Mouse (Mus musculus): ENCODE data around the gene Pcbp4.

Gene Pcbp4

DNA sequence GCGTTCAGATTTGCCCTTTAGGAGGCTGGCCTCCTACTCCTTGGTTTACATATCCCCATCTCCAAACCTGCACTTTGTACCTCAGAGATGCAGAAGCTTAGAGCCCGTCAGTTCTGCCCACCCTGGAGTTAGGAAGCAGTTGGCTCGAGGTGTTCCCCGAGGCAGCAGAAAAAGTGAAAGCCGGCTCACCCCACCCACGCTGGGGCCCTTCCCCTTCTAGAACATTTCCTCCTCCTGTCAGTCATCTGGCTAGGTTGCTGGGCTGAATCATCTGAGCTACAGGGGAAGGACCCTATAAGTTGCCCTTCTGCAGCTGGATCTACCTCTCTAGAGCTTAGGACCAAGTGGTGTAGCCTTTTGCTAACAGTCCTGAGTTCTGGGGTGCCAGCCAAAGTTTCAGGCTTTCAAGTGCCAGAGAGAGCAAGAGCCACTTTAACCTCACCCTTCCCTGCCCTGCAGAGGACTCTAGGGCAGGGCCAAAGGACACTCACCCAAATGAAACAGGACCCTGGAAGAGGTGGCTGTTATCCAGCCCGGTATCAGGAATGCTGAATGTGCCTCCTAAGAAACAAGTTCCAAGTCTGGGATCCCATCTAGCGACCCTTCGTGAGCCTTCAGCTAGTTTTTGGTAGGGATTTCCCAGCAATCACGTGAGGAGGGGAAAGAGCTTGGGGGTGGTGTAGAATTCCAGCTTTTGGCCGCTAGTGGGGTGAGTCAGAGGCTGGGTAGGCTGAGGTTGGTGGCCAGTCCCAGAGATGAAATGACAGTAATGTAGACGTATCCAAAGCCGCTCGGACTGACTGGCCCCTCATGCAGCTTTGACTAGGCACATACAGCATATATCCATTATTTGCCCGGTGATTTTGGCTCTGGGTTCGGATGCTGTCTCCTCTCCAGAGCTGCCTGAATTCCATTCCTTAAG, 23.2 kb downstream of the Pcbp4 start:
- ChIA-PET POLR2A (interaction anchor here (0.6 to 9.4 kb wide), 82 partner anchors 9 to 1087 kb away, joined by 3 to 173 read pairs (median 5); partner anchors contain the start of genes Acy1 (in 4 of the 4), Abhd14a (in 3 of the 4), Abhd14b (in 3 of the 4) and Manf (in 3 of the 4)), CTCF (interaction anchor here (0.6 to 3.0 kb wide), 104 partner anchors 9 to 820 kb away, joined by 3 to 86 read pairs (median 5); partner anchors contain the start of genes Rpl29 (in 4 of the 4), Abhd14a (in 3 of the 4), Abhd14b (in 3 of the 4) and Acy1 (in 3 of the 4))

GRCm38 (mm10) chr9:106476924-106477484, 23.9 kb downstream of the Pcbp4 start, which contains the start of gene Parp3:
Gene Parp3 (minus strand): TSS chr9:106476949.
- POLR2A ChIA-PET: interaction anchor here (0.5 to 9.4 kb wide), 86 partner anchors 9 to 1086 kb away, joined by 3 to 173 read pairs (median 5); partner anchors contain the start of genes Abhd14a (in 4 of the 4), Acy1 (in 4 of the 4), Abhd14b (in 3 of the 4) and Manf (in 3 of the 4)
- CTCF ChIA-PET: interaction anchor here (0.6 to 3.0 kb wide), 115 partner anchors 9 to 819 kb away, joined by 3 to 86 read pairs (median 5); partner anchors contain the start of genes Rpl29 (in 4 of the 4), Abhd14a (in 3 of the 4), Abhd14b (in 3 of the 4) and Acy1 (in 3 of the 4)

- POLR2A ChIA-PET: interaction anchor here (0.5 to 9.4 kb wide), 68 partner anchors 8 to 414 kb away, joined by 3 to 173 read pairs (median 7); partner anchors contain the start of genes Abhd14a (in 4 of the 4), Acy1 (in 4 of the 4), Abhd14b (in 3 of the 4) and Rpl29 (in 3 of the 4)
These were observed 24.6 kb downstream of the Pcbp4 start for GRCm38 (mm10) chr9:106477649-106478048.

GRCm38 (mm10) chr9:106478101-106478500, 25.0 kb downstream of the Pcbp4 start:
- ChIA-PET CTCF (interaction anchor here in 3 of 4 experiments (0.6 to 2.5 kb wide), 3 partner anchors 50 to 120 kb away, joined by 3 to 35 read pairs (median 3); partner anchors contain the start of gene Rpl29 (in 1 of the 3)), POLR2A (interaction anchor here in 3 of 4 experiments (0.6 to 9.4 kb wide), 14 partner anchors 8 to 310 kb away, joined by 3 to 173 read pairs (median 12); partner anchors contain the start of genes Rpl29 (in 3 of the 3), Abhd14a (in 2 of the 3), Abhd14b (in 2 of the 3) and Gpr62 (in 1 of the 3))

More at GRCm38 (mm10) chr9:106477649-106478048, 24.6 kb downstream of the Pcbp4 start:
- CTCF ChIA-PET: interaction anchor here (0.6 to 3.0 kb wide), 86 partner anchors 8 to 414 kb away, joined by 3 to 86 read pairs (median 6); partner anchors contain the start of genes Abhd14a (in 3 of the 4), Abhd14b (in 3 of the 4), Rpl29 (in 3 of the 4) and Acy1 (in 2 of the 4)

DNA sequence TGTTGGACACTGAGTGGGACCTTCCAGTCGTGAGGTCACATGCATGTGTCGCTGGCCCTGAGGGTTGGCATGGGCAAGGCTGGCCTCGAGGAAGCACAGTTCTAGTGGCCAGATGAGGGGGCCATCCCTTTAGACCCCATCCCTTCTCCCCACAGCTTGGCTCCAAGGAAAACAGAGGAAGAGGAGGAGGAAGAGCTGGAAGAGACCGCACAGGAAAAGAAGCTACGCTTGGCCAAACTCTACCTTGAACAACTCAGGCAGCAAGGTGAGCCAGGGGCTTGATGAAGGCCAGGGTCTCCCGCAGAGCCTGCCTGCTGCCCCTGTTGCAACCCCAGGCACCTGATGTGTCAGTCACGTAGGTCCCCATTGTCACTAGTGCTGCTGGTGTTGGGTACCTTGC, 27.4 kb downstream of the Pcbp4 start:
- POLR2A ChIA-PET: interaction anchor here in 2 of 4 experiments (0.6 to 7.0 kb wide), 8 partner anchors 9 to 1105 kb away, joined by 3 to 148 read pairs (median 4); partner anchors contain the start of genes Abhd14a (in 1 of the 2), Abhd14b (in 1 of the 2), Pcbp4 (in 1 of the 2) and Rpl29 (in 1 of the 2)
- CTCF ChIA-PET: interaction anchor here in 1 of 4 experiments (1.0 to 1.3 kb wide), 2 partner anchors 23 to 173 kb away, joined by 3 read pairs; no protein-coding TSS in a partner anchor

- POLR2A ChIA-PET: interaction anchor here in 2 of 4 experiments (0.6 to 7.0 kb wide), 8 partner anchors 9 to 1104 kb away, joined by 3 to 148 read pairs (median 3); partner anchors contain the start of genes Acy1 (in 1 of the 2), Pcbp4 (in 1 of the 2) and Rpl29 (in 1 of the 2)
- CTCF ChIA-PET: no interaction called here
These were observed 28.0 kb downstream of the Pcbp4 start for GRCm38 (mm10) chr9:106481075-106481474.

DNA sequence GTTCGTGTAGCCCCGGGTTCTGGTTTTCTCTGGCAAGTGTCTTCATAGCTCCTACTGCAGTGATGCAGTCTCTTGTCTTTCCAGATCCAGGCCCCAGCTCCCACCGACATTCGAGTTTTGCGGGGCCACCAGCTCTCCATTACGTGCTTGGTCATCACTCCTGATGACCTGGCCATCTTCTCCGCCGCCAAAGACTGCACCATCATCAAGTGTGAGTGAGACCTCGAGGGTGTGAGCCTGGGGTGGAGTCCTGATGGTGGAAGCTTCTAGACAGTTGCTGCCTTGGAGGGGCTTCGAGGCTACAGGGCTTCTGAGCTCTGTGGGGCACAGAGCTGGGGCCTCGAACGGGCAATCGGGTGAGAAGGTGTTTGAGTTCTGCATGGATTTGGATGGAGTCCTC, 28.6 kb downstream of the Pcbp4 start:
- CTCF ChIA-PET: no interaction called here
- POLR2A ChIA-PET: interaction anchor here in 3 of 4 experiments (0.6 to 7.0 kb wide), 8 partner anchors 9 to 362 kb away, joined by 3 to 148 read pairs (median 4); partner anchors contain the start of genes Rpl29 (in 2 of the 3) and Acy1 (in 1 of the 3)

DNA sequence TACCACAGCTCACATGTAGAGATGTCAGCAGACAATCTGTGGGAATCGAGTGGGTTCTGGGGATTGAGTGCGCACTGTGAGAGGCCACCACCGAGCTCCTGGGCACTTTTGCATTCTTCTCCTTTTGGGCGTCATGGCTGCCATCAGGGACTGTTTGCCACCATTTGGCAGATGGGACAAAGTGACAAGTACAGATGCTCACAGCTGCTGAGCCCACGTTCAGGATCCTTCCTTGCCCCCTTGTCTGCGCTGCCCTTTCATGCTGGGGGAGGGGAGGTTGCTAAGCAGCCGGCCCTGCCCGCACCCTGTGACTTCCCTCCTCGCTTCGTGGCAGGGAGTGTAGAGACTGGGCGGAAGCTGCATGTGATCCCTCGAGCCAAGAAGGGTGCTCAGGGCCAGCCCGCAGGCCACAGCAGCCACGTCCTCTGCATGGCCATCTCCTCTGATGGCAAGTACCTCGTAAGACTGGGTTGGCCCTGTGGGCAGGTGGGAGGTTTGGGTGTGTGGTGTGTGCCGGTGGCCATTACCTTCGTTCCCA, 29.6 kb downstream of the Pcbp4 start:
- POLR2A ChIA-PET: interaction anchor here (0.5 to 2.6 kb wide), 17 partner anchors 8 to 814 kb away, joined by 3 to 14 read pairs (median 4); partner anchors contain the start of genes Rpl29 (in 3 of the 4), Abhd14a (in 1 of the 4), Abhd14b (in 1 of the 4) and Acy1 (in 1 of the 4)
- CTCF ChIA-PET: no interaction called here

DNA sequence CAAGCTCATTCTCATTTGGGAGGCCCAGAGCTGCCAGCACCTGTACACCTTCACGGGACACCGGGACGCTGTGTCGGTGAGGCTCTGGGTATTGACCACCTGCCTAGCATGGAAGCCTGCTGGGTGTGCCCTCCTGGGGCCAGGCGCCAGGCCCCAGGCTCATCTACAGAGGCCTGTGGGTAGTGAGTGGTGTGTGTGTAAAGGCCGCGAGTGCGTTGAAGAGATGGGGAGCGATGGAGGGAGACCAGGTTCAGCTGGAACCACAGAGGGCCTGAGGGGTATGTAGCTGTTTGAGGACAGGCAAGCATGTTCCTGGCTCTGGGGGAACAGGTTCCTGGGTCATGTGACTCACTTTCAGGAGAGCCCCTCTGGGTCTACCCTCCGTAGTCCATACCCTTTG, 30.0 kb downstream of the Pcbp4 start:
- ChIA-PET CTCF (interaction anchor here in 1 of 4 experiments (1.4 kb wide), 1 partner anchor 160 kb away, joined by 4 read pairs; no protein-coding TSS in a partner anchor), POLR2A (interaction anchor here (0.5 to 2.6 kb wide), 15 partner anchors 16 to 814 kb away, joined by 3 to 14 read pairs (median 3); partner anchors contain the start of genes Rpl29 (in 3 of the 4), Abhd14a (in 1 of the 4), Abhd14b (in 1 of the 4) and Acy1 (in 1 of the 4))

- POLR2A ChIA-PET: interaction anchor here (0.6 to 2.6 kb wide), 19 partner anchors 16 to 627 kb away, joined by 3 to 14 read pairs (median 3); partner anchors contain the start of genes Rpl29 (in 3 of the 4), Wdr82 (in 2 of the 4), Abhd14a (in 1 of the 4) and Abhd14b (in 1 of the 4)
- CTCF ChIA-PET: interaction anchor here in 1 of 4 experiments (1.4 kb wide), 1 partner anchor 160 kb away, joined by 4 read pairs; no protein-coding TSS in a partner anchor
These were observed 30.5 kb downstream of the Pcbp4 start for GRCm38 (mm10) chr9:106483606-106484005.

- POLR2A ChIA-PET: interaction anchor here in 2 of 4 experiments (0.9 to 2.9 kb wide), 5 partner anchors 8 to 56 kb away, joined by 4 to 22 read pairs (median 4); partner anchors contain the start of genes Parp3 (in 2 of the 2), Rrp9 (in 2 of the 2) and Rpl29 (in 1 of the 2)
- CTCF ChIA-PET: interaction anchor here in 2 of 4 experiments (0.5 to 1.8 kb wide), 3 partner anchors 8 to 230 kb away, joined by 6 to 10 read pairs (median 6); partner anchors contain the start of gene Parp3 (in 2 of the 2)
These were observed 32.0 kb downstream of the Pcbp4 start for GRCm38 (mm10) chr9:106485076-106485475.

- POLR2A ChIA-PET: interaction anchor here in 2 of 4 experiments (0.5 to 2.9 kb wide), 3 partner anchors 11 to 34 kb away, joined by 3 to 22 read pairs (median 5); partner anchors contain the start of genes Parp3 (in 2 of the 2) and Rrp9 (in 1 of the 2)
- CTCF ChIA-PET: interaction anchor here in 2 of 4 experiments (1.3 kb wide), 1 partner anchor 11 kb away, joined by 4 read pairs; the partner anchor contains the start of gene Parp3 (in 2 of the 2)
These were observed 34.5 kb downstream of the Pcbp4 start for GRCm38 (mm10) chr9:106487602-106488001.

DNA sequence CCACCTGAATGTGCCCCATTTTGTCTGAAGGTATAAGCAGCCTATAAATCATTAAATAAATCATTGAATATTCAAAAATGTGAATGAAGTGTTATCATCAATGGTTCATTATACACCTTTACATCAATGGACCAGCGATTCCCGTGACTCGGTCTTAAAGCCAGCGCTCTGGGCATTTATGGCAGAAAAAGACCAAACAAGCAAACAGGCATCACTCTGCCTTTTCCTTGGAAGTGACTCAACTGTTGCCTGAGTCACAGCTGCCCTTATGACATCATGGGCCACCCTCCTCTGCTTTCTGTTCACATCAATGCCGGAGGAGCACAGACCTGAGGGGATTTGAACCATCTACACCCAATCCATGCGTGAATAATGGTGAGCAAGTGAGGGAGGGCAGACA, 46.6 kb downstream of the Pcbp4 start, which contains the start of gene Iqcf1:
Gene Iqcf1 (plus strand): TSS at position 301 of the 400 bp plus-strand sequence.
- POLR2A ChIA-PET: interaction anchor here in 2 of 4 experiments (1.4 to 2.0 kb wide), 3 partner anchors 9 to 16 kb away, joined by 6 to 12 read pairs (median 6); no protein-coding TSS in a partner anchor
- CTCF ChIA-PET: interaction anchor here in 1 of 4 experiments (1.1 kb wide), 1 partner anchor 22 kb away, joined by 3 read pairs; no protein-coding TSS in a partner anchor

DNA sequence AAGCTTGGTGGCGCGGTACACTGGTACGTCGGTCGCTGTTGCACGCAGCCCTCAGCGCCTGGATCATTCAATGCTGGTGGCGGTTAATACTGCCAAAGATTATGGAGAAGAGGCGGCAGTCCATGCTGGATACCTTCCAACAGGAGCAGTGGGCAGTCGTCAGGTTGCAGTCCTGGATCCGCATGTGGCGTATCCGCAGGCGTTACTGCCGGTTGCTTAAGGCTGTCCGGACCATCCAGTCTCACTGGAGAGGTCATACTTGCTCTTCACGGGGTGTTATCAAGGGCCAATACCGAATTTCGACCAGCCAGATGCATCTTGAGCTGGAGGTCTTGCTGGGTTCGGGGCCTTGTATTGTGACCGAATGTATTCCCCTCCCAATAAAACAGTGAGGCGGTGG, 48.8 kb downstream of the Pcbp4 start:
- ChIA-PET CTCF (interaction anchor here in 2 of 4 experiments (0.6 to 1.0 kb wide), 3 partner anchors 25 to 141 kb away, joined by 3 to 6 read pairs (median 4); partner anchors contain the start of gene Parp3 (in 1 of the 2)), POLR2A (interaction anchor here in 3 of 4 experiments (0.6 to 2.7 kb wide), 11 partner anchors 11 to 161 kb away, joined by 3 to 11 read pairs (median 4); partner anchors contain the start of gene Rpl29 (in 1 of the 3))

DNA sequence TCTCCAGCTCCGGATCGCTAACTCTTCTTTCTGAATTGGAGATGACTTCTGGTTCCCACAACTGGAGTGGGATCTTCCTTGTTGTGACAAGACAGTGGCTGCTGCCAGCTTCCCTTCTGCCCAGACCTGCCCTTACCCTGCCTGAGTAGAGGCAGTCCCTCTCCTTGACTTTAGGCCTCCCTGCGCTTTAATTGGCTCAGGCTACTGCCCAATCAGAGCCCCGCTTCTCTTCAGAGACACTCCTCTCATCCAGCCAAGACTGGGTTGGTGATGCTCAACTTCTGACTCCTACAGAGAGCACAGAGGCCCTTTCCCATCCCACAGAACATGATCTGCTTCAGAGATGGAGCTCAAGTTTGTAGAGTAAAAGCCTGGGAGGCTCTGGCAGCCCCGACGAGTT, 51.2 kb downstream of the Pcbp4 start:
- POLR2A ChIA-PET: interaction anchor here in 3 of 4 experiments (1.1 to 2.7 kb wide), 5 partner anchors 13 to 66 kb away, joined by 3 to 11 read pairs (median 4); partner anchors contain the start of gene Acy1 (in 1 of the 3)

GRCm38 (mm10) chr9:106509356-106509755, 56.3 kb downstream of the Pcbp4 start:
- POLR2A ChIA-PET: no interaction called here
- CTCF ChIA-PET: interaction anchor here in 1 of 4 experiments (0.5 kb wide), 1 partner anchor 160 kb away, joined by 3 read pairs; no protein-coding TSS in a partner anchor

More for the DNA sequence above, 51.2 kb downstream of the Pcbp4 start:
- CTCF ChIA-PET: interaction anchor here in 1 of 4 experiments (1.0 to 1.1 kb wide), 2 partner anchors 24 to 139 kb away, joined by 3 to 4 read pairs; no protein-coding TSS in a partner anchor

Data from embryonic stem cell, embryonic (primary cell).